Mouse (Mus musculus) CH12.LX (cell line): Measurements from ENCODE around the gene C1d. TPM values are rescaled to one million over a fixed set of nuclear protein-coding genes. Genes with fewer than 3 reads are reported as not detected.
"Not testable (repeated sequence)": the region's sequence is repeated elsewhere in the genome, so short reads cannot be mapped to it uniquely, and the experiment has no call there.

Source experiments
- DNase-seq: peaks from one replicate; pipeline ENCODE4 v3.0.0-alpha.2; 2013; ENCODE audit errors: extremely low read depth
- H3K27ac ChIP-seq: 2 replicates; pipeline ENCODE4 v1.5.1; 2012; ENCODE audit warnings: low read depth, mild to moderate bottlenecking, control low read depth, moderate library complexity; ENCODE audit not compliant: insufficient read depth
- H3K27me3 ChIP-seq: replicated peaks from 2 replicates; pipeline ENCODE3; 2012; ENCODE audit warnings: inconsistent platforms
- H3K36me3 ChIP-seq, 2 experiments: replicated peaks in 1 of 2; 2 replicates each; pipeline versions ENCODE3 to v1.6.1; 2012; ENCODE audit warnings: inconsistent platforms in 1 of 2, low read length in 1 of 2, mild to moderate bottlenecking in 1 of 2, mixed read lengths in 1 of 2, moderate library complexity in 1 of 2; ENCODE audit not compliant: control insufficient read depth in 1 of 2, insufficient read depth in 1 of 2
- H3K4me1 ChIP-seq, 2 experiments: 2 replicates each; pipeline ENCODE4 v1.6.1; 2012; ENCODE audit warnings: inconsistent platforms in 1 of 2, moderate library complexity in 1 of 2; ENCODE audit not compliant: insufficient read depth in 2 of 2, control insufficient read depth in 1 of 2
- H3K4me2 ChIP-seq: 2 replicates; pipeline ENCODE4 v1.6.1; 2012; ENCODE audit warnings: low read depth, mild to moderate bottlenecking, control low read depth; ENCODE audit not compliant: poor library complexity, insufficient read depth, severe bottlenecking
- H3K4me3 ChIP-seq, 3 experiments: fragments of 150-350 bp in 1 of 3; sonication (generic) in 1 of 3; replicated peaks in 1 of 3; 2 replicates each; pipeline versions ENCODE3 to v1.5.1; 2011 to 2012; ENCODE audit warnings: low read depth in 2 of 3, low read length in 2 of 3, mild to moderate bottlenecking in 2 of 3, moderate library complexity in 2 of 3, control low read depth in 1 of 3, improper control_type of control experiment in 1 of 3, inconsistent platforms in 1 of 3, mixed read lengths in 1 of 3; ENCODE audit not compliant: poor library complexity in 1 of 3
- H3K79me2 ChIP-seq: replicated peaks from 2 replicates; pipeline ENCODE4 v1.6.1; 2012; ENCODE audit warnings: mild to moderate bottlenecking, moderate library complexity; ENCODE audit not compliant: control insufficient read depth, poor library complexity, insufficient read depth, severe bottlenecking; ENCODE audit errors: extremely low read depth
- H3K9ac ChIP-seq: 2 replicates; pipeline ENCODE4 v1.6.1; 2012; ENCODE audit warnings: low read depth, mild to moderate bottlenecking, control low read depth, moderate library complexity; ENCODE audit not compliant: insufficient read depth
- H3K9me3 ChIP-seq: replicated peaks from 2 replicates; pipeline ENCODE3; 2012; ENCODE audit warnings: low read length, inconsistent platforms, mixed read lengths
- EP300 ChIP-seq: IDR thresholded peaks from 2 replicates; pipeline ENCODE4 v1.6.1; 2011; ENCODE audit warnings: low read length, improper control_type of control experiment
- ETS1 ChIP-seq: conservative IDR thresholded peaks from 2 replicates; pipeline ENCODE4 v1.6.1; 2012; ENCODE audit warnings: low read depth, mild to moderate bottlenecking, inconsistent platforms, low read length, improper control_type of control experiment, moderate library complexity
- GABPA ChIP-seq: IDR thresholded peaks from 2 replicates; pipeline ENCODE4 v1.6.1; 2012; ENCODE audit warnings: low read depth, low read length, improper control_type of control experiment, inconsistent platforms; ENCODE audit not compliant: insufficient replicate concordance
- MAFK ChIP-seq: IDR thresholded peaks from 2 replicates; pipeline ENCODE4 v1.6.1; 2011; ENCODE audit warnings: low read length, improper control_type of control experiment; ENCODE audit not compliant: insufficient replicate concordance
- MXI1 ChIP-seq: IDR thresholded peaks from 2 replicates; pipeline ENCODE4 v1.6.1; 2011; ENCODE audit warnings: mild to moderate bottlenecking, low read depth, low read length, improper control_type of control experiment
- MYC ChIP-seq: IDR thresholded peaks from 2 replicates; pipeline ENCODE4 v1.6.1; 2011; ENCODE audit warnings: low read depth, mild to moderate bottlenecking, improper control_type of control experiment, low read length
- PAX5 ChIP-seq: IDR thresholded peaks from 2 replicates; pipeline ENCODE4 v1.6.1; 2012; ENCODE audit warnings: low read length, inconsistent platforms, mixed read lengths
- SMC3 ChIP-seq: IDR thresholded peaks from 2 replicates; pipeline ENCODE4 v1.6.1; 2011; ENCODE audit warnings: low read depth, low read length, improper control_type of control experiment
- USF2 ChIP-seq: conservative IDR thresholded peaks from 2 replicates; pipeline ENCODE4 v1.6.1; 2011; ENCODE audit warnings: low read depth, low read length, improper control_type of control experiment
- ZKSCAN1 ChIP-seq: IDR thresholded peaks from 2 replicates; pipeline ENCODE4 v1.6.1; 2012; ENCODE audit warnings: low read depth, inconsistent platforms, low read length, improper control_type of control experiment, borderline replicate concordance
- ZMIZ1 ChIP-seq: IDR thresholded peaks from 2 replicates; pipeline ENCODE4 v1.6.1; 2012; ENCODE audit warnings: low read depth, mild to moderate bottlenecking, inconsistent platforms, low read length, improper control_type of control experiment
- ZNF384 ChIP-seq: IDR thresholded peaks from 2 replicates; pipeline ENCODE4 v1.6.1; 2012; ENCODE audit warnings: low read depth, low read length, improper control_type of control experiment, inconsistent platforms
- dilution Hi-C: fragments of 300-500 bp; cut with MboI; formaldehyde crosslinking; loops from 2 replicates; pipeline ENCODE4 v1.14.3; 2020; ENCODE audit warnings: low sequenced_read_pairs; ENCODE audit not compliant: extremely low pct_unique_long_range_greater_than_20kb, extremely low pct_ligation_motif_present
- in situ Hi-C: fragments of 300-500 bp; cut with MboI; formaldehyde crosslinking; loops from 3 replicates; pipeline ENCODE4 v1.14.3; 2019; ENCODE audit warnings: low sequenced_read_pairs, low pct_ligation_motif_present, low pct_unique_long_range_greater_than_20kb, mixed read lengths
- polyA plus RNA-seq: library from polyadenylated mRNA; unstranded; fragments of >175 nt; gene quantifications from 2 replicates; pipeline ENCODE4 v1.2.1, GENCODE M21; 2012; ENCODE audit warnings: low read depth; ENCODE audit not compliant: insufficient read length
- total RNA-seq, 2 experiments: library from RNA; depleted of rRNA; stranded (reverse); fragments of 300-350 nt in 1 of 2; fragments of >200 nt in 1 of 2; gene quantifications; 2 replicates each; pipeline ENCODE4 v1.2.3; 2012 to 2014

C1d gene
- total and polyA plus RNA-seq, 3 experiments, result 71.8 to 117 (median 88.9) TPM

DNA sequence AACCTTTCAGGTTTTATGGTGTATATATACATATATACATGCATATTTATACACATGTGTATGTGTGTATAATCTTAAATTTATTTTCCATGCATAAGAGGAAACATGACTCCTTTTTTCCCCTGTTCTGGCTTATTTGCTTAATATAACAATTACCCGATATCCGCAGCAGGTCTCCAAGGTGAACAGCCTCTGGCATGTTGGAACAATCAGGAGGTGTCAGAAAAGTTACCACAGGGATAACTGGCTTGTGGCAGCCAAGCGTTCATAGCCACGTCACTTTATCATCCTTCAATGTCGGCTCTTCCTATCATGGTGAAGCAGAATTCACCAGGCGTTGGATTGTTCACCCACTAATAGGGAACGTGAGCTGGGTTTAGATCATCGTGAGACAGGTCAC, 36.3 kb upstream of the C1d start:
- Histone ChIP-seq H3K4me3 (no peak overlapping the region), H3K4me1 (0 out of 4 replicates have a peak, but pooled peaks cover 0 to 4% of the 10 kb centered on the region in 2 experiments), H3K4me2 (no peak overlapping the region), H3K9ac (no peak overlapping the region), H3K9me3 (no peaks in the 10 kb centered on the region), H3K27ac (no peak overlapping the region), H3K36me3 (peaks cover 42 to 71% of the 10 kb centered on the region in 2 experiments), H3K79me2 (no peaks in the 10 kb centered on the region; the same call in 1 of the 2 replicates), H3K27me3 (no peaks in the 10 kb centered on the region)
- in situ Hi-C loops, result no loop called here
- no peak for DNase-seq
- TF ChIP-seq ETS1 (no peak), ZMIZ1 (no peak), SMC3 (no peak), USF2 (no peak), ZKSCAN1 (no peak), EP300 (no peak), MXI1 (no peak)
- dilution Hi-C loops, result no loop called here

DNA sequence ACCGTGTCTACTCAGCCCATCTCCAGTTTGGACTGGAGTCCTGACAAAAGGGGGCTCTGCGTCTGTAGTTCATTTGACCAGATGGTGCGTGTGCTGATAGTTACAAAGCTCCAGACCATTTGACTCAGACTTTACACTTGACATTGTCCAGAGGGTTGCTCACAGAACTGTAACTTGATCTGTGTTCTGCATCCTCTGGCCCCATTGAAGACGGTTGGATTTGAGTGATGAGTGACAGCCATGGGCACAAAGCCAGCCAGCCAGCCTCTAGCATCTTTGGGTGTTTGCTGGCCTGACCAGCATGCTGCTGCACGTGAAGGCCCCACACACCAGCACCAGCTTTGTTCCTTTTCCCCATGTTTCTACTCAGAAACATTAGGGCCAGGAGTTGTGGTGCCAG, 24.6 kb upstream of the C1d start:
- dilution Hi-C loops (no loop called here), in situ Hi-C loops (no loop called here)
- H3K9me3 ChIP-seq, result no peaks in the 10 kb centered on the region
- H3K4me1 ChIP-seq, result no peaks in the 10 kb centered on the region
- no peaks in the 10 kb centered on the region for H3K79me2 ChIP-seq
- TF ChIP-seq ZNF384 (no peak), MYC (no peak)
- H3K9ac ChIP-seq, result no peak overlapping the region
- peaks cover 36 to 79% of the 10 kb centered on the region in 2 experiments for H3K36me3 ChIP-seq
- no peak overlapping the region for H3K27ac ChIP-seq
- H3K4me2 ChIP-seq, result no peak overlapping the region
- H3K27me3 ChIP-seq, result no peaks in the 10 kb centered on the region
- no peak for DNase-seq
- no peak overlapping the region for H3K4me3 ChIP-seq

DNA sequence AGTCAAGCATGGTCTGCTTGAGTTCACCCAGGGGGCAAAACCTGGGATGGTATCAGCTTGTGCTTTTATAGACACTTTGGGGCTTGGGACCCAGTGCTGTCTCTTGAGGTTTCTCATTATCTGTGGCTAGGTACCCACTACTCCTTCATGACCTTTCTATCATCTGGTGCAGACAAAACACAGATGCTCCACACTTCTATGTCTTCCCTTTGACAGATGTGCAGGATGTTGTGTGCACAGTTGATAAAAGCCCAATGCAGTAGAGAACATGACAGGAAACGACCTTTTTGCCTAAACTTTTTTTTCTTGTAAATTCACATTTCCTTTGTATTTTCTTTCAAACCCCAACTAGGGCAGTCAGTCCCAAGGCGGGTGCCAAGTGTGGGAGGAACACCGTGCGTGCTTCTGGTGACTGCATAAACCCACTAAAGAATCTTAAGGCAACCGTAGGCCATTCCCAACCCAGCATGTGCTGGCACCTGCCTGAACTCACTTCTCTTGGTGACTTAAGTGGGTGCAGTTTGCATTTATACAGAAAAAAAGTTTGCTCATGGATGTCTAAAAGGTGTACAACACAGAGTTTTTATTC, 20.8 kb upstream of the C1d start:
- Histone ChIP-seq H3K27me3 (no peaks in the 10 kb centered on the region), H3K4me1 (no peaks in the 10 kb centered on the region), H3K9me3 (no peaks in the 10 kb centered on the region), H3K4me2 (no peak overlapping the region), H3K79me2 (no peaks in the 10 kb centered on the region), H3K9ac (no peak overlapping the region), H3K4me3 (no peak overlapping the region), H3K27ac (no peak overlapping the region), H3K36me3 (peaks cover 13 to 53% of the 10 kb centered on the region in 2 experiments)
- dilution Hi-C loops, result no loop called here
- no peak for DNase-seq
- in situ Hi-C loops, result no loop called here
- no peak for TF ChIP-seq MAFK
- no peak for TF ChIP-seq PAX5
- no peak for TF ChIP-seq GABPA

DNA sequence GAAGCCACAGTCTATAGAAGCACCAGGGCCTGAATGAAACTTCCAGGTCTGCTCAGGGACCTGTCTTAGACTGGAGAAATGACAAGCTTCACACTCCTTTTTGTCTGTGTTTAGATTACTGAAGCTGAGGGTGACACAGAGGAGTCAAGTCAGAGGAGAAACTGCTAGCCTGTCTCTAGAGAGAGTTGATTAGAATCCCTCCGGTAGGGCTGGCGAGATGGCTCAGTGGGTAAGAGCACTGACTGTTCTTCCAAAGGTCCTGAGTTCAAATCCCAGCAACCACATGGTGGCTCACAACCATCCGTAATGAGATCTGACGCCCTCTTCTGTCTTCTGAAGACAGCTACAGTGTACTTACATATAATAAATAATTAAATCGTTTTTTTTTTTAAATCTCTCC, 18.8 kb upstream of the C1d start:
- DNase-seq, H3K4me2 ChIP-seq, dilution Hi-C loops, H3K27me3 ChIP-seq, H3K9ac ChIP-seq, in situ Hi-C loops, H3K4me3 ChIP-seq, H3K9me3 ChIP-seq, H3K4me1 ChIP-seq, H3K79me2 ChIP-seq, H3K27ac ChIP-seq: not testable (repeated sequence)
- peaks cover 3 to 33% of the 10 kb centered on the region in 2 experiments for H3K36me3 ChIP-seq
